7 mouse cellular contexts compared by ENCODE assay signal in the genomic region with DNA sequence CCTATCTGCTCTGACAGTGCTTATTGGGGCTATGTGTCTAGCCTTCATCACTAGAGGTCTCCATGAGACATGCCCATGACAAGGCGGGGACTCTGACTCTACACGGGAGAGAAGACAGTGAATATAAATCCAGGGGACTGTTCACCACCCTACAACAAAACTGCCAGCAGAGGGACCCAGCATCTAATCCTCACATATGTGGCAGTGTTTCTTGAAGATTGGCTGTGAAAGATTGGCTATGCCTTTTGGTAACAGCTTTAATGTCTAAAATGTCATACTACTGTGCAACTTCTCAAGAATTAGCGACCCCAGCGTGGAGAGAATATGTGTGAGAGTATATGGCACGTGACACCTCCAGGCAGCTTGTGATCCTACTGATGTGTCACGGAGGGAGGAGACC.
DNase-seq lines count a peak whose midpoint lies in the region; ATAC-seq lines count a peak whose summit lies in the region.

No protein-coding gene starts in this region.

- no peak overlapping the region for H3K4me3 ChIP-seq in hindbrain, embryonic 14.5 days (replicated peaks; ENCODE audit: low read length)
- H3K4me3 ChIP-seq in hindbrain, embryonic 10.5 days = no peak overlapping the region

- H3K9me3 ChIP-seq in hindbrain, embryonic 14.5 days (ENCODE audit: control insufficient read depth, low read length) = no peaks in the 10 kb centered on the region
- H3K9me3 ChIP-seq in hindbrain, embryonic 10.5 days = no peaks in the 10 kb centered on the region

- 65% methylated on average over 6 of the region's 6 CpGs for WGBS in hindbrain, embryonic 14.5 days
- WGBS in hindbrain, embryonic 10.5 days = 70% methylated on average over 6 of the region's 6 CpGs

- no peaks in the 10 kb centered on the region for H3K27me3 ChIP-seq in hindbrain, embryonic 14.5 days (ENCODE audit: control insufficient read depth, insufficient read depth, low read length)
- no peaks in the 10 kb centered on the region for H3K27me3 ChIP-seq in hindbrain, embryonic 10.5 days (ENCODE audit: insufficient read depth, poor library complexity, severe bottlenecking)

- peak; percentile 47 for DNase-seq in hindbrain, embryonic 14.5 days (ENCODE audit: low spot score)
- DNase-seq in hindbrain, embryonic 10.5 days (ENCODE audit: low spot score) = no peak
- DNase-seq in 416B (ENCODE audit: low read depth) = peak; percentile 67
- DNase-seq in NIH3T3 (ENCODE audit: low read depth) = peak; percentile 65
- DNase-seq in fibroblast of lung, adult 2 months (ENCODE audit: low read depth) = peak; percentile 15
- DNase-seq in left cerebral cortex, postnatal 36 days (ENCODE audit: low spot score in 2 of 2) = no peak

- ATAC-seq in hindbrain, embryonic 14.5 days (ENCODE audit: low FRiP score) = no peak
- no peak for ATAC-seq in inflammation-experienced regulatory T-cells, adult 6 months

- no peak overlapping the region for H3K27ac ChIP-seq in hindbrain, embryonic 14.5 days
- no peak overlapping the region for H3K27ac ChIP-seq in hindbrain, embryonic 10.5 days

- H3K36me3 ChIP-seq in hindbrain, embryonic 14.5 days (replicated peaks; ENCODE audit: control insufficient read depth, insufficient read depth) = no peaks in the 10 kb centered on the region
- H3K36me3 ChIP-seq in hindbrain, embryonic 10.5 days = no peaks in the 10 kb centered on the region

- intact Hi-C loops in left cerebral cortex, postnatal 36 days (cut with DNase I) = no loop called here

- H3K4me1 ChIP-seq in hindbrain, embryonic 14.5 days (replicated peaks; ENCODE audit: control insufficient read depth, insufficient read depth, low read length) = no peaks in the 10 kb centered on the region
- peaks cover 5% of the 10 kb centered on the region for H3K4me1 ChIP-seq in hindbrain, embryonic 10.5 days (replicated peaks)

- no peak overlapping the region for H3K9ac ChIP-seq in hindbrain, embryonic 14.5 days

- H3K4me2 ChIP-seq in hindbrain, embryonic 14.5 days (replicated peaks) = no peak overlapping the region

Comparison
In these comparisons a context has a peak if more than half of its experiments do, and no peak if none do; other contexts are left out.
1. DNase-seq: peak in hindbrain, embryonic 14.5 days (single experiment), 416B (single experiment), NIH3T3 (single experiment) and fibroblast of lung, adult 2 months (single experiment); none in hindbrain, embryonic 10.5 days (single experiment) and left cerebral cortex, postnatal 36 days (0 of 2).